Mouse (Mus musculus) cerebellum, adult 2 months (tissue): ENCODE measurements around the gene Slc16a3. TPM values are rescaled to one million over a fixed set of nuclear protein-coding genes. Genes with fewer than 3 reads are reported as not detected.

ENCODE experiments used
- DNase-seq, 2 experiments: peaks; one replicate each; pipeline ENCODE4 v3.0.0; 2021
- H3K27ac ChIP-seq: fragments of 200-500 bp; 2 replicates; pipeline ENCODE4 v1.5.1; 2012; ENCODE audit warnings: low read length, control low read depth, inconsistent platforms; ENCODE audit not compliant: insufficient read depth
- H3K27me3 ChIP-seq: fragments of 200-500 bp; 2 replicates; pipeline ENCODE4 v1.6.1; 2012; ENCODE audit warnings: inconsistent platforms, mild to moderate bottlenecking, low read length, moderate library complexity; ENCODE audit not compliant: control insufficient read depth, insufficient read depth
- H3K4me1 ChIP-seq: fragments of 200-500 bp; 2 replicates; pipeline ENCODE4 v1.6.1; 2011; ENCODE audit warnings: low read length; ENCODE audit not compliant: control insufficient read depth, insufficient read depth
- H3K4me3 ChIP-seq: fragments of 200-500 bp; replicated peaks from 2 replicates; pipeline ENCODE3; 2011; ENCODE audit warnings: mild to moderate bottlenecking, low read depth, low read length, control low read depth; ENCODE audit not compliant: insufficient read depth
- CTCF ChIP-seq: fragments of 200-500 bp; IDR thresholded peaks from 2 replicates; pipeline ENCODE4 v1.5.1; 2011; ENCODE audit warnings: low read depth, mild to moderate bottlenecking, control low read depth, low read length, moderate library complexity, borderline replicate concordance; ENCODE audit not compliant: insufficient read depth
- POLR2A ChIP-seq: fragments of 200-500 bp; IDR thresholded peaks from 2 replicates; pipeline ENCODE4 v1.6.1; 2011; ENCODE audit warnings: low read length, control low read depth, borderline replicate concordance; ENCODE audit not compliant: insufficient read depth
- WGBS: fragments of 180-500 bp; shearing (Covaris S2); methylation state at CpG from one replicate; pipeline ENCODE4 v1.1.7; 2018; 5-methylcytosine and 5-hydroxymethylcytosine counted together
- polyA plus RNA-seq: library from polyadenylated mRNA; depleted of rRNA; stranded (reverse); fragments of >200 nt; gene quantifications from 2 replicates; pipeline ENCODE4 v1.2.3, GENCODE M21; 2012

Slc16a3 gene
- polyA plus RNA-seq, 1 experiment, result 1.6 TPM

DNA sequence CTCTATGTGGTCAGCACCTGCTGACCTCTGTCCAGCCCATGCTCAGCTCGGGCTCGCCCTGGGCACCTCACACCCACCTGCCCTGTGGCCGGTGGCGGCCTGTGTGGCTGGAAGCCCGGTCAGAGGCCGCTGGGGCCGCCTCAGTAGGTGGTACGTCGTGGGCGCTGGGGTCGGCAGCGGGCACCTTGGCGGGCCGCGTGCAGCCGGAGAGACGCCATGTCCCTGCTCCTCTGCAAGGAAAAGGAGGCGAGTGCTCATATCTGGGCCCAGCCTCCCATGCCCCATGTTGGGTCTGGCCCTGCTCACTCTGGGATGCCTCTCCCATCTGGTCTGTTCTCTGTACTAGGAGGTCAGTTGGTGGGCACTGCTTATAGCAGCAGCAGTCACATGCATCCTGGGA is 10.8 kb downstream of the Slc16a3 start:
- TF ChIP-seq CTCF (no peak), POLR2A (no peak)
- Histone ChIP-seq H3K27me3 (no peaks in the 10 kb centered on the region), H3K4me3 (no peak overlapping the region), H3K27ac (no peak overlapping the region), H3K4me1 (peaks cover 3% of the 10 kb centered on the region; the same call in 1 of the 2 replicates)
- 77% methylated on average over 18 of the region's 18 CpGs for WGBS
- DNase-seq, result no peak

- Histone ChIP-seq H3K27ac (no peak overlapping the region), H3K27me3 (no peaks in the 10 kb centered on the region), H3K4me1 (peaks cover 3% of the 10 kb centered on the region; the same call in 1 of the 2 replicates), H3K4me3 (no peak overlapping the region)
- TF ChIP-seq POLR2A (no peak), CTCF (no peak)
- 81% methylated on average over 3 of the region's 3 CpGs for WGBS
- no peak for DNase-seq
Observed at GRCm38 (mm10) chr11:120959564-120959963, 11.3 kb downstream of the Slc16a3 start.

GRCm38 (mm10) chr11:120960248-120960647 is 12.0 kb downstream of the Slc16a3 start:
- Histone ChIP-seq H3K4me3 (no peak overlapping the region), H3K4me1 (peaks cover 3% of the 10 kb centered on the region; the same call in 1 of the 2 replicates), H3K27ac (no peak overlapping the region), H3K27me3 (no peaks in the 10 kb centered on the region)
- 52% methylated on average over 1 of the region's 1 CpGs for WGBS
- no peak for DNase-seq
- no peak for TF ChIP-seq CTCF
- TF ChIP-seq POLR2A, result no peak

- no peak for TF ChIP-seq CTCF
- TF ChIP-seq POLR2A, result no peak
- DNase-seq, result no peak
- no peak overlapping the region for H3K4me3 ChIP-seq
- peaks cover 3% of the 10 kb centered on the region; the same call in 1 of the 2 replicates for H3K4me1 ChIP-seq
- WGBS, result 81% methylated on average over 7 of the region's 7 CpGs
- no peak overlapping the region for H3K27ac ChIP-seq
- no peaks in the 10 kb centered on the region for H3K27me3 ChIP-seq
Observed at GRCm38 (mm10) chr11:120961594-120961993, 13.3 kb downstream of the Slc16a3 start.

DNA sequence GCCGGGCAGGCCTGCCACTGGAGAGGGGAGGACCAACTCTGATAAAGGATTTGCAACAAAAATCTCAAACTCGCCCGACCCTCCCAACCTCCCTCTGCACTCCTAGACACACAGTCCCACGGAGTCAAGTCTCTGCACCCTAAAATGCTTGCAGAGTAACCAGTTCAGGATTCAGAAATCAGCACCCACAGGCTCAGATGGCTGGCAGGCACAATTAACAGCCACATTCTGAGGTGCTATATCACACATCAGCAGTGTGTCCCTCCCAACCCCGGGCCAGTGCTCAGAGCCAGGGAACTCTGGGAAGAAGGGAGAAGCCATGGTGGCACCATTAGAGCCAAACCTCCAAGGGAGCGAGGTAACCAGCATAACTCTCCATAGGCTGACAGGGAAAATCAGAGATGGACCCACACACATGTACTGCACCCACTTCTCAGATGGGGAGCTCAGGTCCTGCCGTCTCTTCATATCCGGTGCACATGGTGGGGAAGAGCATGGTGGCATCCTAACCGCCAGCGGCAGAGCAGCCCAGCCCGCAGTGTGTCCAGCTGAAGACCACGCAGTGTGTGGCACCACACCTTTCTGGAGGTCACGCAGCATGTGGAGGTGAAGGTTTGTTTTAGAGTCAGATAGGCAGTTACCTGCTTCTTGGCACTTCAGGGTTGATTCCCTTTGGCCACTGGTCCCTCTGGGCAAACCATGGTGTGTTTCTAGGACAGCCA is 13.9 kb downstream of the Slc16a3 start:
- Histone ChIP-seq H3K4me3 (no peak overlapping the region), H3K27me3 (no peaks in the 10 kb centered on the region), H3K4me1 (peaks cover 3% of the 10 kb centered on the region; the same call in 1 of the 2 replicates), H3K27ac (no peak overlapping the region)
- no peak for TF ChIP-seq POLR2A
- TF ChIP-seq CTCF, result no peak
- 93% methylated on average over 13 of the region's 13 CpGs for WGBS
- no peak for DNase-seq

DNA sequence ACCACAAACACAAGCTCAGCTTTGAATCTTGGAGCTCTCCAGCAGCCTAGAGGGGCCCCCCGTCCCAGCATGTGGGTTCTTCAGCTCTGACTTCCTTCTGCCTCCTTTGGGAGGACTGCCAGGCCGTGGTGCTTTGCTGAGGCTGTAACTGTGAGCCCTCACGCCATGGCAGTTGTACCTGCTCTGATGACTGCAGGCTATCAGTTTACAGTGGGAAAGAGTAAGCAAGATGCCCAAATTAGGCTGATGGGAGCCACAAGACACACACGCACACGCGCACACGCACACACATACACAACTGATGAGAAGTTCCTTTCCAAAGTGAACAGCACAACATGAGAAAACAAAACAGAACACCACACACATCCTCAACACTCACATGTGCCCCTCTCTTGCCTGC is 14.6 kb downstream of the Slc16a3 start:
- WGBS, result 76% methylated on average over 7 of the region's 7 CpGs
- no peak overlapping the region for H3K4me3 ChIP-seq
- TF ChIP-seq POLR2A (no peak), CTCF (no peak)
- DNase-seq, result no peak
- H3K4me1 ChIP-seq, result peaks cover 3% of the 10 kb centered on the region; the same call in 1 of the 2 replicates
- H3K27ac ChIP-seq, result no peak overlapping the region
- no peaks in the 10 kb centered on the region for H3K27me3 ChIP-seq

- Histone ChIP-seq H3K27ac (no peak overlapping the region), H3K27me3 (no peaks in the 10 kb centered on the region), H3K4me3 (no peak overlapping the region), H3K4me1 (no peaks in the 10 kb centered on the region)
- DNase-seq, result no peak
- TF ChIP-seq POLR2A (no peak), CTCF (no peak)
- WGBS, result 31% methylated on average over 10 of the region's 10 CpGs
Observed at GRCm38 (mm10) chr11:120964195-120965157, 16.2 kb downstream of the Slc16a3 start.

GRCm38 (mm10) chr11:120965587-120965986 is 17.3 kb downstream of the Slc16a3 start:
- TF ChIP-seq POLR2A, result no peak
- Histone ChIP-seq H3K4me3 (no peak overlapping the region), H3K27ac (no peak overlapping the region), H3K27me3 (no peaks in the 10 kb centered on the region), H3K4me1 (no peaks in the 10 kb centered on the region)
- DNase-seq, result no peak
- WGBS, result 84% methylated on average over 4 of the region's 4 CpGs
